Mouse (Mus musculus): ENCODE measurements around the gene Capn5.
"Not testable (repeated sequence)": the region's sequence is repeated elsewhere in the genome, so short reads cannot be mapped to it uniquely, and the experiment has no call there.

Capn5 gene

GRCm38 (mm10) chr7:98177929-98178559 lies at the start of gene Capn5:
TSS of gene Capn5 (minus strand) at chr7:98178274.
- peak; percentile 67 to 80 for DNase-seq

GRCm38 (mm10) chr7:98223796-98224195 lies 45.7 kb upstream of the Capn5 start:
- DNase-seq = no peak

GRCm38 (mm10) chr7:98216713-98217112 lies 38.6 kb upstream of the Capn5 start:
- no peak for DNase-seq

- DNase-seq = no peak
These were observed 24.9 kb upstream of the Capn5 start for GRCm38 (mm10) chr7:98202946-98203345.

- DNase-seq = no peak
These were observed 23.5 kb upstream of the Capn5 start for GRCm38 (mm10) chr7:98201493-98202028.

- no peak for DNase-seq
These were observed 22.3 kb upstream of the Capn5 start for GRCm38 (mm10) chr7:98200396-98200795.

GRCm38 (mm10) chr7:98199381-98199780 lies 21.3 kb upstream of the Capn5 start, which contains the start of gene B3gnt6:
TSS of gene B3gnt6 (minus strand) at chr7:98199481.
- DNase-seq = no peak

- DNase-seq = no peak
These were observed 17.2 kb upstream of the Capn5 start for GRCm38 (mm10) chr7:98195151-98195801.

GRCm38 (mm10) chr7:98194026-98194792 lies 16.1 kb upstream of the Capn5 start:
- DNase-seq = no peak

- DNase-seq = peak; percentile 32 to 33
These were observed 15.5 kb upstream of the Capn5 start for GRCm38 (mm10) chr7:98193515-98194025.

GRCm38 (mm10) chr7:98191571-98192250 lies 13.6 kb upstream of the Capn5 start:
- peak; percentile 37 to 56 for DNase-seq

GRCm38 (mm10) chr7:98190578-98190977 lies 12.5 kb upstream of the Capn5 start:
- no peak for DNase-seq

GRCm38 (mm10) chr7:98189745-98190144 lies 11.7 kb upstream of the Capn5 start:
- DNase-seq = peak; percentile 17 to 48

- no peak for DNase-seq
These were observed 10.6 kb upstream of the Capn5 start for GRCm38 (mm10) chr7:98188680-98189079.

GRCm38 (mm10) chr7:98188238-98188637 lies 10.2 kb upstream of the Capn5 start:
- no peak for DNase-seq

GRCm38 (mm10) chr7:98187332-98187731 lies 9.3 kb upstream of the Capn5 start:
- DNase-seq = not testable (repeated sequence)

GRCm38 (mm10) chr7:98186637-98187036 lies 8.6 kb upstream of the Capn5 start:
- DNase-seq = no peak

GRCm38 (mm10) chr7:98185326-98185725 lies 7.3 kb upstream of the Capn5 start:
- no peak for DNase-seq

- DNase-seq = peak in 1 of 2 experiments; percentile 41
These were observed 622 bp upstream of the Capn5 start for GRCm38 (mm10) chr7:98178560-98179231.

GRCm38 (mm10) chr7:98177566-98177928 lies 527 bp downstream of the Capn5 start:
- DNase-seq = no peak

- no peak for DNase-seq
These were observed 996 bp downstream of the Capn5 start for GRCm38 (mm10) chr7:98177071-98177485.

Measured in lung, adult 18-20 months (tissue).